Comparison of ENCODE assay signal across 8 mouse cellular contexts in genomic region chr17:52461709-52462141, GRCm38 (mm10).
DNase-seq lines count a peak whose midpoint lies in the region; ATAC-seq lines count a peak whose summit lies in the region.

No protein-coding gene starts in this region.

- H3K27me3 ChIP-seq in embryonic facial prominence, embryonic 14.5 days (replicated peaks; ENCODE audit: control insufficient read depth, insufficient read depth, low read length), result no peaks in the 10 kb centered on the region

- 21% methylated on average over 6 of the region's 6 CpGs for WGBS in embryonic facial prominence, embryonic 14.5 days

- H3K36me3 ChIP-seq in embryonic facial prominence, embryonic 14.5 days (ENCODE audit: control insufficient read depth, insufficient read depth, low read length), result no peaks in the 10 kb centered on the region

- no peak overlapping the region for H3K4me3 ChIP-seq in embryonic facial prominence, embryonic 14.5 days (ENCODE audit: low read depth, low read length)

- DNase-seq in heart, postnatal 4 days, result peak; percentile 12
- no peak for DNase-seq in heart, adult 8-10 months (ENCODE audit: low spot score)
- DNase-seq in embryonic facial prominence, embryonic 14.5 days (ENCODE audit: low spot score), result peak; percentile 76
- peak; percentile 31 for DNase-seq in kidney, adult 9 months
- DNase-seq in lung, postnatal 10 days, result peak; percentile 18
- DNase-seq in right cerebral cortex, adult 18-20 months, result peak; percentile 59
- DNase-seq in urinary bladder, postnatal 14 days (ENCODE audit: low spot score), result no peak

- H3K27ac ChIP-seq in embryonic facial prominence, embryonic 14.5 days (replicated peaks; ENCODE audit: low read depth, low read length), result no peak overlapping the region

- H3K4me1 ChIP-seq in embryonic facial prominence, embryonic 14.5 days (ENCODE audit: control insufficient read depth, insufficient read depth, low read length), result no peaks in the 10 kb centered on the region

- H3K9me3 ChIP-seq in embryonic facial prominence, embryonic 14.5 days (ENCODE audit: control insufficient read depth, low read length), result no peaks in the 10 kb centered on the region

- H3K4me2 ChIP-seq in embryonic facial prominence, embryonic 14.5 days (ENCODE audit: low read depth, low read length), result no peak overlapping the region

- peak; percentile 80 for ATAC-seq in activated CD4-positive, CD25-positive, alpha-beta regulatory T cell, adult 4 months
- peak; percentile 30; the same call in 1 of the 2 replicates for ATAC-seq in embryonic facial prominence, embryonic 14.5 days (ENCODE audit: low read depth)

- H3K9ac ChIP-seq in embryonic facial prominence, embryonic 14.5 days (ENCODE audit: low read depth, low read length), result no peak overlapping the region

Comparison
In these comparisons a context has a peak if more than half of its experiments do, and no peak if none do; other contexts are left out.
1. DNase-seq: peak in heart, postnatal 4 days (single experiment), embryonic facial prominence, embryonic 14.5 days (single experiment), kidney, adult 9 months (single experiment), lung, postnatal 10 days (single experiment) and right cerebral cortex, adult 18-20 months (single experiment); none in heart, adult 8-10 months (single experiment) and urinary bladder, postnatal 14 days (single experiment).